Mouse (Mus musculus): ENCODE measurements around the gene Nfatc4.

The Nfatc4 gene

GRCm38 (mm10) chr14:55852646-55853551 lies 30.0 kb downstream of the Nfatc4 start:
- DNase-seq (ENCODE audit: low spot score in 2 of 2), result no peak

GRCm38 (mm10) chr14:55853621-55854285 lies 30.8 kb downstream of the Nfatc4 start, which contains the start of gene Nynrin:
Gene Nynrin, plus strand, starts transcription at chr14:55854010.
- DNase-seq (ENCODE audit: low spot score in 2 of 2), result peak in 1 of 2 experiments; percentile 37

- DNase-seq (ENCODE audit: low spot score in 2 of 2), result no peak
Measured at GRCm38 (mm10) chr14:55854406-55855100, 31.6 kb downstream of the Nfatc4 start.

- DNase-seq (ENCODE audit: low spot score in 2 of 2), result no peak
Measured at GRCm38 (mm10) chr14:55855101-55855561, 32.2 kb downstream of the Nfatc4 start.

- DNase-seq (ENCODE audit: low spot score in 2 of 2), result no peak
Measured at GRCm38 (mm10) chr14:55857588-55857987, 34.6 kb downstream of the Nfatc4 start.

- no peak for DNase-seq (ENCODE audit: low spot score in 2 of 2)
Measured at GRCm38 (mm10) chr14:55862186-55862585, 39.2 kb downstream of the Nfatc4 start.

GRCm38 (mm10) chr14:55862970-55863369 lies 40.0 kb downstream of the Nfatc4 start:
- no peak for DNase-seq (ENCODE audit: low spot score in 2 of 2)

- peak; percentile 68 to 88 for DNase-seq (ENCODE audit: low spot score in 2 of 2)
Measured at GRCm38 (mm10) chr14:55863773-55864172, 40.8 kb downstream of the Nfatc4 start.

- DNase-seq (ENCODE audit: low spot score in 2 of 2), result no peak
Measured at GRCm38 (mm10) chr14:55866962-55867361, 44.0 kb downstream of the Nfatc4 start.

GRCm38 (mm10) chr14:55868230-55869026 lies 45.5 kb downstream of the Nfatc4 start:
- no peak for DNase-seq (ENCODE audit: low spot score in 2 of 2)

GRCm38 (mm10) chr14:55869538-55869937 lies 46.6 kb downstream of the Nfatc4 start:
- no peak for DNase-seq (ENCODE audit: low spot score in 2 of 2)

- DNase-seq (ENCODE audit: low spot score in 2 of 2), result no peak
Measured at GRCm38 (mm10) chr14:55872039-55872438, 49.1 kb downstream of the Nfatc4 start.

- no peak for DNase-seq (ENCODE audit: low spot score in 2 of 2)
Measured at GRCm38 (mm10) chr14:55872551-55872950, 49.6 kb downstream of the Nfatc4 start.

GRCm38 (mm10) chr14:55873242-55873713 lies 50.3 kb downstream of the Nfatc4 start:
- DNase-seq (ENCODE audit: low spot score in 2 of 2), result no peak

- peak; percentile 71 to 88 for DNase-seq (ENCODE audit: low spot score in 2 of 2)
Measured at GRCm38 (mm10) chr14:55873714-55874683, 51.1 kb downstream of the Nfatc4 start.

GRCm38 (mm10) chr14:55877469-55878315 lies 54.7 kb downstream of the Nfatc4 start:
- DNase-seq (ENCODE audit: low spot score in 2 of 2), result no peak

GRCm38 (mm10) chr14:55878316-55878940 lies 55.5 kb downstream of the Nfatc4 start:
- no peak for DNase-seq (ENCODE audit: low spot score in 2 of 2)

GRCm38 (mm10) chr14:55879623-55880022 lies 56.7 kb downstream of the Nfatc4 start:
- peak; percentile 76 to 86 for DNase-seq (ENCODE audit: low spot score in 2 of 2)

Data from spleen, postnatal 4 days (tissue).